Mouse (Mus musculus) cerebellum, adult 2 months (tissue): ENCODE results near the gene Csdc2.

Experiments used
- CTCF ChIP-seq: fragments of 200-500 bp; IDR thresholded peaks from 2 replicates; pipeline ENCODE4 v1.5.1; 2011; ENCODE audit warnings: low read depth, mild to moderate bottlenecking, control low read depth, low read length, moderate library complexity, borderline replicate concordance; ENCODE audit not compliant: insufficient read depth
- POLR2A ChIP-seq: fragments of 200-500 bp; IDR thresholded peaks from 2 replicates; pipeline ENCODE4 v1.6.1; 2011; ENCODE audit warnings: low read length, control low read depth, borderline replicate concordance; ENCODE audit not compliant: insufficient read depth

GRCm38 (mm10) chr15:81964980-81965545 is 28.5 kb downstream of the Csdc2 start:
- TF ChIP-seq POLR2A (no peak), CTCF (no peak)
